Mouse (Mus musculus): ENCODE data around the gene Leo1. TPM values are rescaled to one million over a fixed set of nuclear protein-coding genes. Genes with fewer than 3 reads are reported as not detected.

Leo1 gene
- 20.6 TPM for total RNA-seq (2023)

DNA sequence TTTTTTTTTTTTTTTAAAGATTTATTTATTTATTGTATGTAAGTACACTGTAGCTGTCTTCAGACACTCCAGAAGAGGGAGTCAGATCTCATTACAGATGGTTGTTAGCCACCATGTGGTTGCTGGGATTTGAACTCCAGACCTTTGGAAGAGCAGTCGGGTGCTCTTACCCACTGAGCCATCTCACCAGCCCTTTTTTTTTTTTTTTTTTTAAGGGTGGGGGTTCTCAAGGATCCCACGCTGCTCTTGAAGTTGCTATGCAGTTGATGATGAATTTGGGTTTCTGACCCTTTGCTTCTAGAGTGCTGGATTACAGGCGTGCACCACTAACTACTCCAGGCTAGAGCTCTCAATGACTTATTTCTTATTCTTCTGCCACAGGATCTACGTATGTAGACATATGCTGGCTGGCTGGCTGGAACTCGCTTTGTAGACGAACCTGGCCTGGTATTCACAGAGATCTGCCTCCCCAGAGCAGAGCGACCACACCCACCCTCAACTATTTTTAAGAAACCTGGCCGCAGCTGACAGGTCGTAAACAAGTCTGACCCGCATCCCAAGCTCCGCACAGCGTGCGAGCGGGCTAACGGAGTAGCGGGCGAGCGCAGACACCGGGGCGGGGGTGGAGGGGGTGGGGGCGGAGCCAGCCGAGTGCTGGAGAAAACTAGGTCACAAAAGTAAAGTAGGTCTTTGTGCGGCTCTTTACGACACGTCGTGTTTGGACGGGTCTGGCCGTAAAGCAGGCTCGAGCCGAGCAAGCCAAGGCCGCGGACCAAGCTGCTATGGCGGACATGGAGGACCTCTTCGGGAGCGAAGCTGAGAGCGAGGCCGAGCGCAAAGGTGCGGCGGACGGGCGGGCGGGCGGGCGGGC is at the start of gene Leo1:
Gene Leo1, plus strand, starts transcription at position 729 of the 871 bp plus-strand sequence.

DNA sequence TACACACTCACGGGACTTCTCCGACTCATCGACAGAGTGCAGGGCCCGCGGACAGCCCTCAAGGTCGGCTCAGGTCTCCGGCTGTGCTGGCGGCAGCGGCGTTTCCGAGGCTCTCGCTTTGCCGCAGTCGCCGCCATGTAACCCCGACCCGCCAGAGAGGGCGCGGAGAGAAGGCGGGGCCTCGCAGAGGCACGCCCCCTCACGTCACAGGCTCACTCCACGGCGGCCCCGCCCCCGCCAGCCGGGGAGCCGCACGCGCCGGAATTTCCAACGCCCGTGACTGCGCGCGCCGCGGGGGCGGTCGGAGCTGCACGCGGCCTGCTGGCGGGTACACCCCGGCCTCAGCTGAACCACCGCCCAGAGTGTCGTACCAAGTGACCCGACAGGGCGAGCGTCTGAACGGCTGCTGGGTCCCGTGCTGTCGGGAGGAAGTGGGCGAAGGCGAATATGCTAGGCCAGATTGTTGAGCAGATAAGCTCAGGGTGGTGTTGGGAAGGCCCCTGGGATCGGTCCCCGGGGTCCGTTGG is 31.4 kb upstream of the Leo1 start, which contains the start of gene Mapk6:
Gene Mapk6, minus strand, starts transcription at position 154 of the 527 bp plus-strand sequence.

Other genes with a start within 250 kb of the Leo1 start
- gene Myo5c, start 209.5 kb upstream of the Leo1 start, total RNA-seq (2023) = 0.83 TPM
- 3.7 TPM for gene Gnb5, start 135.2 kb upstream of the Leo1 start, total RNA-seq (2023)
- not detected for gene Bcl2l10, start 93.8 kb upstream of the Leo1 start, total RNA-seq (2023)
- gene Mapk6, start 31.5 kb upstream of the Leo1 start, total RNA-seq (2023) = 69.4 TPM
- gene Tmod3, start 118.1 kb downstream of the Leo1 start, total RNA-seq (2023) = 209 TPM
- 0.50 TPM for gene Tmod2, start 169.8 kb downstream of the Leo1 start, total RNA-seq (2023)
- gene Lysmd2, start 184.2 kb downstream of the Leo1 start, total RNA-seq (2023) = 2.3 TPM
- not detected for gene Scg3, start 242.5 kb downstream of the Leo1 start, total RNA-seq (2023)